ENCODE assay signal across 14 mouse cellular contexts in the genomic region with DNA sequence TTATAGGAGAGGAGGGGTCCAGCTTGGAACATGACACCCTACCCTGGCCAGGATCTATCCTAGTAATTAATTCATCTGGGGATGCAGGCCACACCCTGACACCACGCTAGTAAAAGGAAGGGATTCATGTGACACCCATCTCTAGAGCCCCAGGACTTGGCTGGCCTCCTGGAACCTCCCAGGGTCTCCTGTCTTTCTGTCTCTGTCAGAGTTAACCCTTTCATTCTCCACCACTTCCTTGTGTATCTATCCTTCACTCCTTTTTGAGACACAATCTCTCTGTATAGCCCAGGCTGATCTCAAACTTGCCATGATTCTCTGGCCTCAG. TPM values are rescaled to one million over a fixed set of nuclear protein-coding genes. Genes with fewer than 3 reads are reported as not detected.
DNase-seq lines count a peak whose midpoint lies in the region; ATAC-seq and TF ChIP-seq lines count a peak whose summit lies in the region.
"Had no signal": no experiment of that assay in that cellular context is flagged by ENCODE, and none has a peak within 500 bp of the region (broad histone marks: within the 10 kb centered on the region; RNA-seq: fewer than 3 reads in every experiment).

No protein-coding gene starts in this region.

- no peak overlapping the region for H3K9ac ChIP-seq in stomach, embryonic 15.5 days
- H3K9ac ChIP-seq in stomach, postnatal 0 days (ENCODE audit: low read length): no peak overlapping the region
- H3K9ac ChIP-seq: intestine, embryonic 15.5 days had no signal

- no peak for DNase-seq in heart, embryonic 10.5 days (ENCODE audit: low spot score)
- no peak for DNase-seq in heart, adult 18-20 months
- no peak for DNase-seq in left cerebral cortex, adult 2 months (ENCODE audit: extremely low spot score in 1 of 2, low spot score in 2 of 2)
- DNase-seq in left cerebral cortex, adult 11 months (ENCODE audit: low spot score): no peak
- no peak for DNase-seq in stomach, postnatal 0 days (ENCODE audit: low spot score)
- DNase-seq in adrenal gland, adult (ENCODE audit: inconsistent age in 2 of 2, low spot score in 1 of 2): no peak
- DNase-seq: adrenal gland, adult 8-10 months; kidney, postnatal 14 days had no signal

- H3K27ac ChIP-seq in heart, embryonic 10.5 days: peak overlapping the region; percentile 91
- H3K27ac ChIP-seq in left cerebral cortex, adult 2 months: peak overlapping the region; percentile 83
- peak overlapping the region; percentile 72; the same call in 1 of the 2 replicates for H3K27ac ChIP-seq in stomach, embryonic 15.5 days
- no peak overlapping the region for H3K27ac ChIP-seq in stomach, postnatal 0 days (replicated peaks)

- peaks cover 70% of the 10 kb centered on the region for H3K4me1 ChIP-seq in heart, embryonic 10.5 days
- peaks cover 18% of the 10 kb centered on the region for H3K4me1 ChIP-seq in stomach, embryonic 15.5 days
- no peaks in the 10 kb centered on the region for H3K4me1 ChIP-seq in stomach, postnatal 0 days (replicated peaks; ENCODE audit: control insufficient read depth, insufficient read depth)

- peaks cover 25% of the 10 kb centered on the region for H3K27me3 ChIP-seq in heart, embryonic 10.5 days (ENCODE audit: insufficient read depth, poor library complexity, severe bottlenecking)
- peaks cover 7% of the 10 kb centered on the region; the same call in 1 of the 2 replicates for H3K27me3 ChIP-seq in stomach, embryonic 15.5 days (replicated peaks)
- H3K27me3 ChIP-seq in stomach, postnatal 0 days (ENCODE audit: control insufficient read depth, insufficient read depth, low read length): no peaks in the 10 kb centered on the region

- TF ChIP-seq EP300 in stomach, postnatal 0 days (optimal IDR thresholded peaks at IDR 0.05): no peak

- 4% methylated on average over 1 of the region's 1 CpGs for WGBS in heart, embryonic 10.5 days
- WGBS in stomach, embryonic 15.5 days: 32% methylated on average over 1 of the region's 1 CpGs
- WGBS in stomach, postnatal 0 days: 8% methylated on average over 1 of the region's 1 CpGs

- ATAC-seq in stomach, embryonic 15.5 days (ENCODE audit: insufficient read depth, low FRiP score, low read depth): no peak
- ATAC-seq in stomach, postnatal 0 days (ENCODE audit: low FRiP score, low TSS enrichment): no peak
- ATAC-seq: CD4-positive, CD25-positive, alpha-beta regulatory T cell, adult 4 months; midbrain, embryonic 16.5 days; Patski had no signal

- no peak for TF ChIP-seq CTCF in left cerebral cortex, adult 2 months (IDR thresholded peaks at IDR 0.05)
- TF ChIP-seq CTCF in stomach, postnatal 0 days (IDR thresholded peaks at IDR 0.05; ENCODE audit: low read depth): no peak

- no peaks in the 10 kb centered on the region for H3K9me3 ChIP-seq in heart, embryonic 10.5 days
- H3K9me3 ChIP-seq in stomach, embryonic 15.5 days: no peaks in the 10 kb centered on the region
- no peaks in the 10 kb centered on the region for H3K9me3 ChIP-seq in stomach, postnatal 0 days (ENCODE audit: control insufficient read depth, low read length)
- H3K9me3 ChIP-seq: intestine, embryonic 15.5 days had no signal

- no peak overlapping the region for H3K4me2 ChIP-seq in stomach, embryonic 15.5 days
- H3K4me2 ChIP-seq in stomach, postnatal 0 days (replicated peaks; ENCODE audit: low read depth): no peak overlapping the region
- H3K4me2 ChIP-seq: intestine, embryonic 15.5 days had no signal

- intact Hi-C loops in left cerebral cortex, adult 2 months (cut with DNase I): no loop called here

- H3K4me3 ChIP-seq in heart, embryonic 10.5 days: peak overlapping the region; percentile 64
- H3K4me3 ChIP-seq in left cerebral cortex, adult 2 months: no peak overlapping the region
- no peak overlapping the region for H3K4me3 ChIP-seq in stomach, embryonic 15.5 days (replicated peaks)
- no peak overlapping the region for H3K4me3 ChIP-seq in stomach, postnatal 0 days (ENCODE audit: low read depth, low read length)
- H3K4me3 ChIP-seq: intestine, embryonic 15.5 days had no signal

- peaks cover 2% of the 10 kb centered on the region; the same call in 1 of the 2 replicates for H3K36me3 ChIP-seq in heart, embryonic 10.5 days
- H3K36me3 ChIP-seq in stomach, embryonic 15.5 days: no peaks in the 10 kb centered on the region
- no peaks in the 10 kb centered on the region for H3K36me3 ChIP-seq in stomach, postnatal 0 days (ENCODE audit: control insufficient read depth, insufficient read depth, low read length)
- H3K36me3 ChIP-seq: intestine, embryonic 15.5 days had no signal

RNA-seq across cellular contexts. Expression of a gene that starts 4.7 kb away (rescaled TPM):
- polyA plus RNA-seq in heart, embryonic 10.5 days (2016; fragmentation: Nextera tagmentation; extraction: Ambion mirVana): 158 and 196 TPM in 2 replicates
- total RNA-seq in heart, adult 18-20 months (2021): 100 to 1,000 TPM in 1 of 2 experiments, 10 to 100 TPM in 1; 98.6 to 108 TPM
- total RNA-seq in left cerebral cortex, adult 2 months (2021): 10 to 100 TPM; 72.3 to 86.6 TPM
- polyA plus RNA-seq in stomach, embryonic 15.5 days (2015; fragmentation: Nextera tagmentation; extraction: Ambion mirVana): 91.3 and 105 TPM in 2 replicates
- polyA plus RNA-seq in stomach, postnatal 0 days (2015; fragmentation: Nextera tagmentation; extraction: Ambion mirVana): 32.8 and 33.7 TPM in 2 replicates

RNA-seq across cellular contexts. Expression of a gene that starts 7.3 kb away (rescaled TPM):
- 0.83 and 1.8 TPM in 2 replicates for polyA plus RNA-seq in heart, embryonic 10.5 days (2016; fragmentation: Nextera tagmentation; extraction: Ambion mirVana)
- total RNA-seq in heart, adult 18-20 months (2021): 1 to 10 TPM in 1 of 2 experiments, under 1 TPM in 1; 0.41 to 1.4 TPM
- total RNA-seq in left cerebral cortex, adult 2 months (2021): 10 to 100 TPM in 1 of 2 experiments, 1 to 10 TPM in 1; 9.8 to 10.0 TPM
- 0.94 and 1.7 TPM in 2 replicates for polyA plus RNA-seq in stomach, embryonic 15.5 days (2015; fragmentation: Nextera tagmentation; extraction: Ambion mirVana)
- polyA plus RNA-seq in stomach, postnatal 0 days (2015; fragmentation: Nextera tagmentation; extraction: Ambion mirVana): 0.12 and 0.21 TPM in 2 replicates
- total RNA-seq: gastrocnemius, postnatal 25 days had no signal
- polyA plus RNA-seq: Patski had no signal

RNA-seq across cellular contexts. Expression of a gene that starts 23.8 kb away (rescaled TPM):
- polyA plus RNA-seq in heart, embryonic 10.5 days (2016; fragmentation: Nextera tagmentation; extraction: Ambion mirVana): 92.2 and 95.7 TPM in 2 replicates
- total RNA-seq in heart, adult 18-20 months (2021): 10 to 100 TPM; 79.6 to 85.6 TPM
- 100 to 1,000 TPM; 192 to 201 TPM for total RNA-seq in left cerebral cortex, adult 2 months (2021)
- polyA plus RNA-seq in stomach, embryonic 15.5 days (2015; fragmentation: Nextera tagmentation; extraction: Ambion mirVana): 98.8 and 106 TPM in 2 replicates
- 60.7 and 65.5 TPM in 2 replicates for polyA plus RNA-seq in stomach, postnatal 0 days (2015; fragmentation: Nextera tagmentation; extraction: Ambion mirVana)

RNA-seq across cellular contexts. Expression of a gene that starts 23.9 kb away (rescaled TPM):
- 9.3 and 11.1 TPM in 2 replicates for polyA plus RNA-seq in heart, embryonic 10.5 days (2016; fragmentation: Nextera tagmentation; extraction: Ambion mirVana)
- total RNA-seq in heart, adult 18-20 months (2021): 1 to 10 TPM; 1.6 to 4.3 TPM
- total RNA-seq in left cerebral cortex, adult 2 months (2021): 10 to 100 TPM; 15.5 to 21.0 TPM
- polyA plus RNA-seq in stomach, embryonic 15.5 days (2015; fragmentation: Nextera tagmentation; extraction: Ambion mirVana): 9.1 and 12.3 TPM in 2 replicates
- polyA plus RNA-seq in stomach, postnatal 0 days (2015; fragmentation: Nextera tagmentation; extraction: Ambion mirVana): 5.9 and 8.3 TPM in 2 replicates

RNA-seq across cellular contexts. Expression of a gene that starts 43.7 kb away (rescaled TPM):
- polyA plus RNA-seq in heart, embryonic 10.5 days (2016; fragmentation: Nextera tagmentation; extraction: Ambion mirVana): 1.2 and 1.7 TPM in 2 replicates
- 10 to 100 TPM; 31.2 to 66.0 TPM for total RNA-seq in heart, adult 18-20 months (2021)
- total RNA-seq in left cerebral cortex, adult 2 months (2021): 100 to 1,000 TPM; 278 to 294 TPM
- polyA plus RNA-seq in stomach, embryonic 15.5 days (2015; fragmentation: Nextera tagmentation; extraction: Ambion mirVana): 0.70 and 0.81 TPM in 2 replicates
- 0.36 and 0.52 TPM in 2 replicates for polyA plus RNA-seq in stomach, postnatal 0 days (2015; fragmentation: Nextera tagmentation; extraction: Ambion mirVana)
- polyA plus RNA-seq: CD4-positive, CD25-positive, alpha-beta regulatory T cell, adult 4 months had no signal
